Mouse (Mus musculus) bone marrow macrophage, adult 2 months (primary cell): Measurements from ENCODE around the gene Amt.

Experiments
- CTCF ChIP-seq: IDR thresholded peaks from 2 replicates; pipeline ENCODE4 v1.5.1; 2012; ENCODE audit warnings: low read depth, mild to moderate bottlenecking, low read length, moderate library complexity
- POLR2A ChIP-seq: IDR thresholded peaks from 2 replicates; pipeline ENCODE4 v1.6.1; 2012; ENCODE audit warnings: mild to moderate bottlenecking, low read depth, low read length, borderline replicate concordance

GRCm38 (mm10) chr9:108338551-108338885, 41.9 kb downstream of the Amt start:
- TF ChIP-seq POLR2A (no peak), CTCF (no peak)
